Mouse (Mus musculus) liver, embryonic 14.5 days (tissue): Measurements from ENCODE around the gene Fmo5.

Experiments
- CTCF ChIP-seq: IDR thresholded peaks from 2 replicates; pipeline ENCODE4 v1.5.1; 2016; ENCODE audit warnings: antibody characterized with exemption, low read depth, control low read depth
- EP300 ChIP-seq: IDR thresholded peaks from 2 replicates; pipeline ENCODE4 v1.6.1; 2016; ENCODE audit warnings: antibody characterized with exemption, low read depth

- TF ChIP-seq CTCF (no peak), EP300 (no peak)
Observed at GRCm38 (mm10) chr3:97590699-97591098, 37.9 kb upstream of the Fmo5 start.
